Mouse (Mus musculus) forebrain, embryonic 14.5 days (tissue): ENCODE data around the gene Mymx. TPM values are rescaled to one million over a fixed set of nuclear protein-coding genes. Genes with fewer than 3 reads are reported as not detected.
A peak's percentile ranks its signal among the peaks of the same experiment; 100 is the strongest.

Source experiments
- ATAC-seq: fragments of 200-750 bp; cut with Nextera tagmentation; 2 replicates; pipeline ENCODE4 v1.8.0; 2017; ENCODE audit warnings: mild to moderate bottlenecking, moderate library complexity
- DNase-seq: peaks from one replicate; pipeline ENCODE4 v3.0.0-alpha.2; 2015; ENCODE audit warnings: low spot score
- H3K27ac ChIP-seq: fragments of 300-500 bp; sonication (generic); 2 replicates; pipeline ENCODE4 v1.5.1; 2014; ENCODE audit warnings: low read depth, mild to moderate bottlenecking, control low read depth, low read length, moderate library complexity
- H3K27me3 ChIP-seq: fragments of 300-500 bp; sonication (generic); replicated peaks from 2 replicates; pipeline ENCODE4 v1.6.1; 2014; ENCODE audit warnings: low read length, control low read depth, mixed read lengths; ENCODE audit not compliant: control insufficient read depth, insufficient read depth
- H3K36me3 ChIP-seq: fragments of 300-500 bp; sonication (generic); 2 replicates; pipeline ENCODE4 v1.6.1; 2014; ENCODE audit warnings: low read length, control low read depth; ENCODE audit not compliant: control insufficient read depth, insufficient read depth
- H3K4me1 ChIP-seq: fragments of 300-500 bp; sonication (generic); 2 replicates; pipeline ENCODE4 v1.6.1; 2014; ENCODE audit warnings: antibody characterized with exemption, low read length, control low read depth; ENCODE audit not compliant: control insufficient read depth, insufficient read depth
- H3K4me2 ChIP-seq: fragments of 300-500 bp; sonication (generic); 2 replicates; pipeline ENCODE4 v1.6.1; 2014; ENCODE audit warnings: mild to moderate bottlenecking, control low read depth, low read length
- H3K4me3 ChIP-seq: fragments of 300-500 bp; sonication (generic); 2 replicates; pipeline ENCODE4 v1.5.1; 2014; ENCODE audit warnings: low read depth, low read length, control low read depth
- H3K9ac ChIP-seq: fragments of 300-500 bp; sonication (generic); 2 replicates; pipeline ENCODE4 v1.6.1; 2014; ENCODE audit warnings: mild to moderate bottlenecking, low read length, control low read depth, moderate library complexity
- H3K9me3 ChIP-seq: fragments of 300-500 bp; sonication (generic); replicated peaks from 2 replicates; pipeline ENCODE4 v1.6.1; 2016; ENCODE audit warnings: low read length, control low read depth, mixed read lengths; ENCODE audit not compliant: control insufficient read depth
- WGBS: fragments of 180-500 bp; shearing (Covaris S2); extraction: QIAGEN DNeasy Blood & Tissue Kit; methylation state at CpG from one replicate; pipeline ENCODE4 v1.1.7; 2014; 5-methylcytosine and 5-hydroxymethylcytosine counted together
- polyA plus RNA-seq: library from polyadenylated mRNA; unstranded; fragments of >200 nt; fragmentation: Nextera tagmentation; extraction: Ambion mirVana; gene quantifications from 2 replicates; pipeline ENCODE4 v1.2.1, GENCODE M21; 2014

The Mymx gene
- polyA plus RNA-seq, 1 experiment from 2014 or later, result not detected

- WGBS, result 93% methylated on average over 6 of the region's 6 CpGs
- Histone ChIP-seq H3K4me3 (no peak overlapping the region), H3K36me3 (no peaks in the 10 kb centered on the region), H3K4me2 (no peak overlapping the region), H3K27me3 (no peaks in the 10 kb centered on the region), H3K4me1 (peaks cover 5% of the 10 kb centered on the region; the same call in 1 of the 2 replicates), H3K9ac (no peak overlapping the region), H3K9me3 (no peaks in the 10 kb centered on the region), H3K27ac (no peak overlapping the region)
- DNase-seq, result no peak
- no peak for ATAC-seq
Measured at GRCm38 (mm10) chr17:45582188-45582587, 19.7 kb downstream of the Mymx start.

DNA sequence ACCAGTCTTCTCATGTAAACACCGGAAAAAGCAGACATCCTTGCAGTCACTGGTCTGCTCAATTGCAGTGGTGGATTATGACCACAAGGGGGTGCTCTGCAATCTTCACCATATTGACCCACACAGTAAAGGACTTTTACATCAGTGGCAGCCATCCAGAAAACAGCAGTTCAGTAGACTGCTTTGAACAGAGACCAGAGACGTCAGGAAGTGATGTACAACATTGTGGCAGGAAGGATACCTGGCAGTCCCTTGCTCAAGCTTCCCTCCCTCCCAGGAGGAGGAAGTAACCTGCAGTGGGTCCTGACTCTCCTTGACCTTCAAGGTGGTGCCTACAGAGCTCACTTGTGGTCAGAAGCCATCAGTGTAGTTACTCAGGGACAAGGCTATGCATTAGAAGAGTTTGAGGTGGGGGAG is 20.3 kb downstream of the Mymx start:
- H3K4me1 ChIP-seq, result peaks cover 5% of the 10 kb centered on the region; the same call in 1 of the 2 replicates
- whole genome bisulfite sequencing, result 12% methylated on average over 2 of the region's 2 CpGs
- DNase-seq, result peak; percentile 84

GRCm38 (mm10) chr17:45580958-45581477 is 20.9 kb downstream of the Mymx start:
- no peak for ATAC-seq

More for the DNA sequence above, 20.3 kb downstream of the Mymx start:
- no peak for ATAC-seq
- no peak overlapping the region for H3K4me2 ChIP-seq
- H3K27ac ChIP-seq, result no peak overlapping the region
- H3K9ac ChIP-seq, result no peak overlapping the region
- H3K27me3 ChIP-seq, result no peaks in the 10 kb centered on the region
- H3K9me3 ChIP-seq, result no peaks in the 10 kb centered on the region
- no peaks in the 10 kb centered on the region for H3K36me3 ChIP-seq
- no peak overlapping the region for H3K4me3 ChIP-seq

GRCm38 (mm10) chr17:45579554-45579953 is 22.3 kb downstream of the Mymx start:
- Histone ChIP-seq H3K4me1 (peaks cover 7% of the 10 kb centered on the region), H3K9me3 (no peaks in the 10 kb centered on the region), H3K9ac (no peak overlapping the region), H3K36me3 (no peaks in the 10 kb centered on the region), H3K27ac (no peak overlapping the region), H3K4me3 (no peak overlapping the region), H3K27me3 (no peaks in the 10 kb centered on the region), H3K4me2 (no peak overlapping the region)
- no peak for ATAC-seq
- no peak for DNase-seq
- WGBS, result 84% methylated on average over 4 of the region's 4 CpGs

More at GRCm38 (mm10) chr17:45580958-45581477, 20.9 kb downstream of the Mymx start:
- Histone ChIP-seq H3K27ac (no peak overlapping the region), H3K4me1 (peaks cover 5% of the 10 kb centered on the region; the same call in 1 of the 2 replicates), H3K36me3 (no peaks in the 10 kb centered on the region), H3K4me3 (no peak overlapping the region), H3K9me3 (no peaks in the 10 kb centered on the region), H3K9ac (peak overlapping the region; percentile 35), H3K4me2 (no peak overlapping the region), H3K27me3 (no peaks in the 10 kb centered on the region)
- no peak for DNase-seq
- 48% methylated on average over 12 of the region's 12 CpGs for WGBS

DNA sequence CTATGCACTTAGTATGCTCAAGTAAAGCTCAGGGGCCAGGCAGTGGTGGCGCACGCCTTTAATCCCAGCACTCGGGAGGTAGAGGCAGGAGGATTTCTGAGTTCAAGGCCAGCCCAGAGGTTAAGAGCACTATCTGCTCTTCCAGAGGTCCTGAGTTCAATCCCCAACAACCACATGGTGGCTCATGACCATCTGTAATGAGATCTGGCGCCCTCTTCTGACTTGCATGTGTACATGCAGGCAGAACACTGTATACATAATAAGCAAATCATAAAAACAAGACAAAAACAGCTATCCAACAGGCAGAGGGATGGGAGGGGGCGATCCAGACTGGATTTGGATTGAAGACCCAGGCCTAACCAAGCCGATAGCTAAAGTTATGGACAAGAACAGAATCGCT is 23.1 kb downstream of the Mymx start:
- WGBS, result 65% methylated on average over 7 of the region's 7 CpGs
- ATAC-seq, result no peak
- Histone ChIP-seq H3K4me2 (no peak overlapping the region), H3K9me3 (no peaks in the 10 kb centered on the region), H3K9ac (no peak overlapping the region), H3K36me3 (no peaks in the 10 kb centered on the region), H3K4me3 (no peak overlapping the region), H3K27me3 (no peaks in the 10 kb centered on the region), H3K27ac (no peak overlapping the region), H3K4me1 (peaks cover 6% of the 10 kb centered on the region)
- no peak for DNase-seq

GRCm38 (mm10) chr17:45578242-45578641 is 23.7 kb downstream of the Mymx start:
- H3K27me3 ChIP-seq, result no peaks in the 10 kb centered on the region
- H3K9me3 ChIP-seq, result no peaks in the 10 kb centered on the region
- DNase-seq (no peak), ATAC-seq (no peak)
- no peaks in the 10 kb centered on the region for H3K36me3 ChIP-seq
- no peak overlapping the region for H3K4me3 ChIP-seq
- H3K4me1 ChIP-seq, result peaks cover 6% of the 10 kb centered on the region
- WGBS, result 44% methylated on average over 5 of the region's 5 CpGs
- no peak overlapping the region for H3K9ac ChIP-seq
- H3K27ac ChIP-seq, result no peak overlapping the region
- no peak overlapping the region for H3K4me2 ChIP-seq

DNA sequence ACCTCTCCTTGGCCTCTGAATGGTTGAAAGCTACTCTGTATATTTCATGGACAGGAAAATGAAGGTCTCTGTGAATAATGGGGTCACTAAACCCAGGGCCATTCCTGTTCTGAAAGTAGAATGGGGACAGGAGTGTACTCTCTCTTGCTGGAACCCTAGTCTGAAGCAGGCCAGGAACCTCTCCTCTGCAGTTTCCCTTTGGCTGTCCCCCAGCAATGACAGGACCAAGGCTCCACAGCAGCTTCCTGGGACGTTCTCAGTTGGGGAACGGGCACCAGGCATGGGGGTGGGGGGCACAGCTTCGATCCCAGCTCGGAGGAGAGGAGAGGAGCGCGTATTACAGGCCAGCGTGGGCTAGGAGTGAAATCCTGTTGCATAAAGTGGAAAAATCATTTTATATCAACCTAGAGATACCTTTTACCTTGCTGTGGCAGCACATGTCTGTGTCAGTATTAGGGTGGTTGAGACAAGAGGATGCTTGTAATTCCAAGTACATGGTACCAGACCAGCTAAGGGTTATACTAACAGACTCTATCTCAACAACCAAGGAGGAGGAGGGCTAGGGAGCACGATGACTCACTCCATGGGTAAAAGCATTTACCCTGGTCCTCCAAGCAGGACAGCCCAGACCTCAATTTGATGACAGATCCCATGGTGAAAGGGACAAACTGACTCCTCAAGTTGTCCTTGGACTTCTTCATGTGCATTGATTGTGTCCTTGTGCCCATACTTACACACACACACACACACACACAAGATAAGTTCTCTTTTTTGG is 26.6 kb downstream of the Mymx start:
- H3K36me3 ChIP-seq, result peaks cover 14% of the 10 kb centered on the region
- peaks cover 6% of the 10 kb centered on the region for H3K4me1 ChIP-seq
- DNase-seq, result no peak
- no peak overlapping the region for H3K4me2 ChIP-seq
- H3K9me3 ChIP-seq, result no peaks in the 10 kb centered on the region
- H3K9ac ChIP-seq, result peak overlapping the region; percentile 99; the same call in 1 of the 2 replicates
- no peak overlapping the region for H3K4me3 ChIP-seq
- no peaks in the 10 kb centered on the region for H3K27me3 ChIP-seq
- H3K27ac ChIP-seq, result peak overlapping the region; percentile 98
- 88% methylated on average over 8 of the region's 8 CpGs for WGBS
- no peak for ATAC-seq

DNA sequence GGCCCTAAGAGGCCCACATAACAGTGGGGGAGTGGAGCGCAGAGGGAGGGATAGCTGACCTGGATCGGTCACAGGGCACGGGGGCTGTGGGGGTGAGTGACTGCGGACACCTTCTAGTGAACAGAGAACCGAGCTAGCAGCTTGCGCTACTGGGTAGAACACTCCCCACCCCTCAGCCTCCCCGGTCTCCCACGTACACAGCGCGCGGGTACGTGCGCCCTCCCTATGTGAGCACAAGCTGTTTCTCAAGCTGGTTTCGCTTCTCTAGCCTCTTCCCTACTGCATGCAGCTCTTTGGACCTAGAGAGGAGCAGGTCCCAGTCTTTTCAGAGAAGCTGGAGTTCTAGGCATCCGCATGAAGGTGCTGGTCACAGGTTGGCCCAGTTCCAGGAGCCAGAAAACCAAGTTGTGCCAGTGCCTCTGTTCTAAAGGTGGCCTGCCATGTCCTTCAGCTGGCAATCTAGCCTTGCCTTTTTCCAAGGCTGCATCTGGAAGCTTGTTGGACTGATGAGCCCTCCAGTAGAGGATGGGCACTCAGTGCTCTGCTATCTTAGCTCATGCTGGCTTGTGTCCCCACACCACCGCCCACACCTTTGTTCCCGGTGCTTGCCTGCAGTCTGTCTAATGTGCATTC is 27.7 kb downstream of the Mymx start:
- Histone ChIP-seq H3K4me1 (peaks cover 6% of the 10 kb centered on the region), H3K4me3 (peak overlapping the region; percentile 99), H3K9me3 (no peaks in the 10 kb centered on the region), H3K27ac (peak overlapping the region; percentile 98), H3K4me2 (peak overlapping the region; percentile 95), H3K27me3 (no peaks in the 10 kb centered on the region), H3K36me3 (peaks cover 25% of the 10 kb centered on the region), H3K9ac (peak overlapping the region; percentile 99)
- ATAC-seq (peak; percentile 60), DNase-seq (peak; percentile 88)
- under 1% methylated on average over 17 of the region's 17 CpGs for WGBS

DNA sequence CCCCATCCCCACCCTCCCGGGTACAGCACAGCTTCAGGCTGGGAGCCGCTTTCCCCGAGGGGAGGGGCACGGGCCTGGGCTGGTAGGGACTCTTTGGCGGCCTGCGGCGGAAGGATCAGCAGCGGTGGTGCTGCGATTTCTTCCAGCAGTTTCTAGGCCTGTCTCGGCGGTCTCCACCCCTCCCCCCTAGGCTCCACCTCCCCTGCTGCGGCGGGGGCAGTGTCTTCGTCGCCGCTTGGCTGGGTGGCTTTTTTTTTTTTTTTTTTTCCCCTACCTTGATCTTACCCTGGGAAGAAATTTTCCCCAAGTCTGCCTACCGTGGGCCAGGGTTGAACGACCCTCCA is 28.1 kb downstream of the Mymx start:
- ATAC-seq (peak; percentile 65), DNase-seq (peak; percentile 96)
- H3K27me3 ChIP-seq, result no peaks in the 10 kb centered on the region
- H3K4me2 ChIP-seq, result peak overlapping the region; percentile 95
- H3K4me1 ChIP-seq, result peaks cover 6% of the 10 kb centered on the region
- H3K4me3 ChIP-seq, result peak overlapping the region; percentile 99
- H3K9me3 ChIP-seq, result no peaks in the 10 kb centered on the region
- H3K27ac ChIP-seq, result peak overlapping the region; percentile 98
- peak overlapping the region; percentile 99 for H3K9ac ChIP-seq
- under 1% methylated on average over 17 of the region's 18 CpGs for WGBS
- H3K36me3 ChIP-seq, result peaks cover 30% of the 10 kb centered on the region
